Mouse (Mus musculus) bone marrow, adult 2 months (tissue): ENCODE measurements at regions not wholly inside any gene's neighbourhood (a gene's known extent, or its start where the extent isn't known, plus 50 kb on each side); places are given as distances from the start of the nearest gene placed in this dataset.

ENCODE experiments used
- CTCF ChIP-seq: fragments of 200-500 bp; IDR thresholded peaks from 2 replicates; pipeline ENCODE4 v1.5.1; 2011; ENCODE audit warnings: low read length, control low read depth; ENCODE audit not compliant: control insufficient read depth, insufficient read depth
- POLR2A ChIP-seq: fragments of 200-500 bp; IDR thresholded peaks from 2 replicates; pipeline ENCODE4 v1.6.1; 2011; ENCODE audit warnings: low read depth, mild to moderate bottlenecking, control low read depth, low read length, borderline replicate concordance; ENCODE audit not compliant: control insufficient read depth

DNA sequence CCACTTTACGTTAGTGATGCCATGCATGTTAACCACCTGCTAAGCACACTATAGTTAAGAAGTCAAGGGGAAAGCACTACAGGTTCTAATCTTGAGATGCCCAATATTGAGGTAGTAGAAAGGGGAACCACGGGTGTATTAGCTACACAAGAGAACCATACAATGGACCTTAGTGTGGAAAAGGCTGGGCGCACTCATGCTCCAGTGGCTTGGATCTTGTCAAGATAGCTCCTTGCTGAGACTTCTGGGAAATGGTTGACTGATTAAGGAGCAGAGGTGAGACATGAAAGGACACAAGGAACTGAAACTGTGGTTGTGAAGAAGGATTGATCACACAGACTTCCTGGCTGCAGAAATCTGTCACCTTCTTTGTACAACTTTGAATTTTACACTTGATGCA is 2028.3 kb downstream of the 4930444P10Rik start:
- no peak for TF ChIP-seq CTCF
- no peak for TF ChIP-seq POLR2A
